Mouse (Mus musculus): ENCODE results near the gene Slc4a1.
A peak's percentile ranks its signal among the peaks of the same experiment; 100 is the strongest.

Gene Slc4a1

GRCm38 (mm10) chr11:102305359-102305758 is 60.6 kb downstream of the Slc4a1 start:
- DNase-seq (ENCODE audit: low read depth in 1 of 2, low spot score in 2 of 2), result no peak

GRCm38 (mm10) chr11:102304141-102304540 is 61.9 kb downstream of the Slc4a1 start:
- DNase-seq (ENCODE audit: low read depth in 1 of 2, low spot score in 2 of 2), result no peak

GRCm38 (mm10) chr11:102299839-102300238 is 66.2 kb downstream of the Slc4a1 start:
- DNase-seq (ENCODE audit: low read depth in 1 of 2, low spot score in 2 of 2), result peak in 1 of 2 experiments; percentile 54

Data from monocyte, adult 2 months (primary cell).